Mouse (Mus musculus) liver, embryonic 14.5 days (tissue): ENCODE data around the gene Tle4. TPM values are rescaled to one million over a fixed set of nuclear protein-coding genes. Genes with fewer than 3 reads are reported as not detected.

ENCODE experiments used
- ATAC-seq: fragments of 200-750 bp; cut with Nextera tagmentation; 2 replicates; pipeline ENCODE4 v1.8.0; 2017; ENCODE audit warnings: moderate number of reproducible peaks, mild to moderate bottlenecking, moderate library complexity; ENCODE audit not compliant: insufficient read depth
- DNase-seq, 3 experiments: peaks; one replicate each; pipeline ENCODE4 v3.0.0-alpha.2; 2012 to 2013; ENCODE audit warnings: low read depth in 3 of 3, low spot score in 3 of 3
- H3K27ac ChIP-seq: fragments of 300-500 bp; sonication (generic); 2 replicates; pipeline ENCODE4 v1.5.1; 2014; ENCODE audit warnings: moderate library complexity, mild to moderate bottlenecking, control low read depth, inconsistent platforms
- H3K27me3 ChIP-seq: fragments of 300-500 bp; sonication (generic); 2 replicates; pipeline ENCODE4 v1.6.1; 2014; ENCODE audit warnings: mild to moderate bottlenecking, low read length, moderate library complexity; ENCODE audit not compliant: control insufficient read depth, insufficient read depth
- H3K36me3 ChIP-seq: fragments of 300-500 bp; sonication (generic); replicated peaks from 2 replicates; pipeline ENCODE4 v1.6.1; 2014; ENCODE audit warnings: low read depth; ENCODE audit not compliant: control insufficient read depth, insufficient read depth
- H3K4me1 ChIP-seq, 2 experiments: fragments of 200-500 bp in 1 of 2; fragments of 300-500 bp in 1 of 2; sonication (generic) in 1 of 2; replicated peaks; 2 replicates each; pipeline ENCODE4 v1.6.1; 2012 to 2014; ENCODE audit warnings: antibody characterized with exemption in 1 of 2, inconsistent platforms in 1 of 2, low read length in 1 of 2; ENCODE audit not compliant: control insufficient read depth in 2 of 2, insufficient read depth in 2 of 2
- H3K4me2 ChIP-seq: fragments of 300-500 bp; sonication (generic); 2 replicates; pipeline ENCODE4 v1.6.1; 2014; ENCODE audit warnings: low read depth, mild to moderate bottlenecking, control low read depth, moderate library complexity
- H3K4me3 ChIP-seq, 2 experiments: fragments of 200-500 bp in 1 of 2; fragments of 300-500 bp in 1 of 2; sonication (generic) in 1 of 2; 2 replicates each; pipeline ENCODE4 v1.5.1; 2012 to 2014; ENCODE audit warnings: low read depth in 2 of 2, low read length in 2 of 2, mild to moderate bottlenecking in 2 of 2, control low read depth in 1 of 2, inconsistent platforms in 1 of 2, moderate library complexity in 1 of 2; ENCODE audit not compliant: insufficient read depth in 1 of 2
- H3K9ac ChIP-seq: fragments of 300-500 bp; sonication (generic); replicated peaks from 2 replicates; pipeline ENCODE4 v1.6.1; 2014; ENCODE audit warnings: mild to moderate bottlenecking, control low read depth, moderate library complexity
- H3K9me3 ChIP-seq: fragments of 300-500 bp; sonication (generic); 2 replicates; pipeline ENCODE4 v1.6.1; 2016; ENCODE audit warnings: low read length, mixed read lengths; ENCODE audit not compliant: control insufficient read depth
- CTCF ChIP-seq: IDR thresholded peaks from 2 replicates; pipeline ENCODE4 v1.5.1; 2016; ENCODE audit warnings: antibody characterized with exemption, low read depth, control low read depth
- EP300 ChIP-seq: IDR thresholded peaks from 2 replicates; pipeline ENCODE4 v1.6.1; 2016; ENCODE audit warnings: antibody characterized with exemption, low read depth
- WGBS: fragments of 180-500 bp; shearing (Covaris S2); extraction: QIAGEN DNeasy Blood & Tissue Kit; methylation state at CpG from one replicate; pipeline ENCODE4 v1.1.7; 2014; ENCODE audit not compliant: insufficient replicate concordance; 5-methylcytosine and 5-hydroxymethylcytosine counted together
- polyA plus RNA-seq, 2 experiments: library from polyadenylated mRNA; depleted of rRNA in 1 of 2; stranded (reverse) in 1 of 2; unstranded in 1 of 2; fragments of >200 nt; fragmentation: Nextera tagmentation in 1 of 2; extraction: Ambion mirVana in 1 of 2; gene quantifications; 2 replicates each; pipeline versions ENCODE4 v1.2.1 to v1.2.3; 2012 to 2014

Tle4 gene
- polyA plus RNA-seq, 2 experiments: 3.7 to 4.3 TPM

DNA sequence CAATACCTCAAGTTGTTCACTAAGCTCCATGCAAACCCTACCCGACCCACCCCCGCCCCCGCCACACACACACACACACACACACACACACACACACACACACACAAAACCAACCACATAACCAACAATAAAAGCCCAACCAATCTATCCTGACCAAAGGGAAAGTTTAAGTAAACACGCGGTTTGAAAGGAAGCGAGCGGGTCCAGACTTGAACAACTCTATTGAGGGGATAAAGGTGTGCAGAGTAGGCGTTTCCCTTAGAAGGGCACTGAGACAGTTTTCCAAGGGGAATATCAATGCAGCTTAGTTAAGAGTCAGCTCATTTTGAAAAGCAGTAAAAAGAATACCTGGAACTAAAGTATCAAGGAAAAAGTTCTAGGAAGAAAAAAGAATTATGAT, 128.5 kb downstream of the Tle4 start:
- H3K4me3 ChIP-seq: no peak overlapping the region
- H3K9me3 ChIP-seq: no peaks in the 10 kb centered on the region
- no peak for ATAC-seq
- no peak overlapping the region for H3K9ac ChIP-seq
- H3K4me1 ChIP-seq: no peaks in the 10 kb centered on the region
- no peak for DNase-seq
- 79% methylated on average over 8 of the region's 8 CpGs for WGBS
- H3K4me2 ChIP-seq: no peak overlapping the region
- H3K27ac ChIP-seq: no peak overlapping the region
- TF ChIP-seq EP300 (no peak), CTCF (no peak)
- peaks cover 3% of the 10 kb centered on the region for H3K36me3 ChIP-seq
- no peaks in the 10 kb centered on the region for H3K27me3 ChIP-seq

DNA sequence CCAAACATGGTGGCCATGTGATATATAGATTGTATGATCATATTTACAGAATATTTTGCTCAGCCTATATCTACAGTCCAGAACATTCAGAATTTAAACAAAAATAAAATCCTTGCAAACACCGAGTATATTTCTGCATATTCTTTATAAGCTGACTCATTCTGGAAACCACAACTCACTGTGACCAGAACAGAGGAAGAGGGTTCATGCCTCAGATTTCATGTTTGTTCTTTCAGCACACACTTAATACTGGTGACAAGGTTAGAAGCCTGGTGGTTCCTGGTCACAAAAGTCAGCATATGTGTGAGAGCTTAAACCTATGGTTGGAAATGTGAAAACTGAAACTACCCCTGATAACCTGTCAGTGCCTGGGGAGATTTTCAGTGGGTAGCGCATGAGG, 129.1 kb downstream of the Tle4 start:
- TF ChIP-seq EP300: no peak
- TF ChIP-seq CTCF: no peak
- WGBS: 61% methylated on average over 2 of the region's 2 CpGs
- H3K27me3 ChIP-seq: no peaks in the 10 kb centered on the region
- H3K4me2 ChIP-seq: no peak overlapping the region
- no peak overlapping the region for H3K9ac ChIP-seq
- no peak for ATAC-seq
- H3K4me1 ChIP-seq: no peaks in the 10 kb centered on the region
- DNase-seq: no peak
- H3K36me3 ChIP-seq: peaks cover 3% of the 10 kb centered on the region
- no peaks in the 10 kb centered on the region for H3K9me3 ChIP-seq
- no peak overlapping the region for H3K4me3 ChIP-seq
- no peak overlapping the region for H3K27ac ChIP-seq

DNA sequence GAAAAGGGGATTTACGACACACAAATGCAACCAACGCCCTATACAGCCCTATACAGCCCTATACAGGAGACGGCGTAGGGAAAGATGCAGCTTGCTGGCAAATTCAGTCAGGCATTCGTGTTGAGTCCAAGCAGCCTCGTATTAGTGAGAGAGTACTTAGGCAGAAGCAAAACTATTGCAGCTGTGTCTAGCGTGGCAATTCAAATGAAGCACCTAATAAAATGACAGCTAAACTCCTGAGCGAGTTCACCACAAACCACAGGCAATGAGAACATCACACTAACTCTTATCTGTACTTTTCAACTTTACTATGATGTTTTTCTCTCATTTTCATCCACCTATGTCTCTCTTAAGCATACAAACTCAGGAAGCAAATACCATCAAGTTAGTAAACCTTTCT, 131.8 kb downstream of the Tle4 start:
- no peak overlapping the region for H3K4me2 ChIP-seq
- H3K27ac ChIP-seq: no peak overlapping the region
- no peaks in the 10 kb centered on the region for H3K4me1 ChIP-seq
- no peak for ATAC-seq
- TF ChIP-seq EP300 (no peak), CTCF (no peak)
- H3K36me3 ChIP-seq: peaks cover 3% of the 10 kb centered on the region
- H3K27me3 ChIP-seq: no peaks in the 10 kb centered on the region
- 70% methylated on average over 8 of the region's 8 CpGs for WGBS
- no peak overlapping the region for H3K9ac ChIP-seq
- no peak overlapping the region for H3K4me3 ChIP-seq
- DNase-seq: no peak
- no peaks in the 10 kb centered on the region for H3K9me3 ChIP-seq

DNA sequence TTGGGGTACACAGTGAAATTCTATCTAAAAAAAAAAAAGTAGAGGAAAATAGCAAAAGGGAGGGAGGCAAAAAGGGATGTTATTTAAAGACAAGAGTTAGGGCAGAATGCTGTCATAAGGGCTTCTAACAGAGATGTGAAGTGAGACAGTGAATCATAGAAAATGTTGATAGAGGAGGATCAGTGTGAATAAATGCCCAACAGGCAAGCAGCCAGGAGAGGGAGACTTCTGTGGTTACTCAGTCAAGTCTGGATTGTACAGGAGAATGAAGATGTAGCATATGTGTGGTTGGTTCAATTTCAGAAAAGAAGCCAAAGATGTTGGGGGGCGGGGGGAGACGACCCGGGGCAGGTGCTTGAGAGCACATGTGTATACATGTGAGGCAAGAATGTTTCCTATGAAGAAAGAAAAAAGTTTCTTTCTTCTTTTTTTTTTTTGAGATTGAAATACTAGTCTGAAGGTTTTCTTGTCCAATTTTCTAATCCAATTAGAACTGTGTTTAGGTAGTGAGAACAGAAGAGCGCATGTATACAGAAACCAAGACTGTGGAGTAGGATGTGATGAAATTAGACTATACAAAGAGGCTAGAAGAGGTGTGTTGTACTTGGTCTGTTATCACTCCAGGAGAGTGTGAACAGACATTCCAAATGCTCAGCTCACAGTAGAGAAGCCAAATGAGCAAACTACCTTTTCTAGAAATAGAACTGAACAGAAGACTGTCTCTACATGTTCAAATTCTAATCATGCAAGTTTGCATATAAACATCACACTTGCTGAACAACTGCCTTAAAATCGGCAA, 134.4 kb downstream of the Tle4 start:
- Histone ChIP-seq H3K4me3 (no peak overlapping the region), H3K36me3 (peaks cover 3% of the 10 kb centered on the region), H3K27ac (no peak overlapping the region), H3K9ac (no peak overlapping the region), H3K27me3 (no peaks in the 10 kb centered on the region), H3K9me3 (no peaks in the 10 kb centered on the region), H3K4me1 (no peaks in the 10 kb centered on the region), H3K4me2 (no peak overlapping the region)
- TF ChIP-seq EP300 (no peak), CTCF (no peak)
- 86% methylated on average over 5 of the region's 5 CpGs for WGBS
- ATAC-seq (no peak), DNase-seq (no peak)

DNA sequence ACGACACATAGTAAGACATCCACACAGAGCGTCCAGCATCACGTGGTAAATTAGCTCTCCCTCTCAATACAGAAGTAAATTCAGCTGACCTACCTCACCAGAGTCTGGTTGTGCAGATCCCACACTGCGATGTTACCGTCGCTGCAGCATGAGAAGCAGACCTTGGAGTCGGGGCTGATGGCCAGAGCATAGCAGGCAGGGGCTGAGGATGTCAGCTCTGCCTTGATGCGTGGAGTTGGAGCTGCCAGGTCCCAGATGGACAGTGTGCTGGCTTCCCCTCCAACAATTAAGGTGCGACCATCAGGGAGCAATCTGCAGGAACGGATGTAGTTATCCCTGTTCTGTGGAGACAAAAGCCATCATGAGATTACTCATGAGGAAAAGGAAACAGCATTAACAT, 144.4 kb downstream of the Tle4 start:
- no peak overlapping the region for H3K4me3 ChIP-seq
- DNase-seq: no peak
- no peak for ATAC-seq
- no peak overlapping the region for H3K9ac ChIP-seq
- H3K4me2 ChIP-seq: no peak overlapping the region
- WGBS: 79% methylated on average over 10 of the region's 10 CpGs
- no peaks in the 10 kb centered on the region for H3K27me3 ChIP-seq
- H3K4me1 ChIP-seq: no peaks in the 10 kb centered on the region
- no peak overlapping the region for H3K27ac ChIP-seq
- H3K9me3 ChIP-seq: no peaks in the 10 kb centered on the region
- H3K36me3 ChIP-seq: peaks cover 13% of the 10 kb centered on the region
- TF ChIP-seq EP300: no peak
- TF ChIP-seq CTCF: no peak
